Mouse (Mus musculus) embryonic fibroblast, embryonic 13.5 days (primary cell): ENCODE measurements around the gene Pard3.

Experiments used
- CTCF ChIP-seq: IDR thresholded peaks from 2 replicates; pipeline ENCODE4 v1.5.1; 2011; ENCODE audit warnings: mild to moderate bottlenecking, control low read depth, low read length, moderate library complexity, borderline replicate concordance; ENCODE audit not compliant: insufficient read depth
- POLR2A ChIP-seq: IDR thresholded peaks from 2 replicates; pipeline ENCODE4 v1.6.1; 2011; ENCODE audit warnings: low read depth, mild to moderate bottlenecking, control low read depth, low read length, moderate library complexity

DNA sequence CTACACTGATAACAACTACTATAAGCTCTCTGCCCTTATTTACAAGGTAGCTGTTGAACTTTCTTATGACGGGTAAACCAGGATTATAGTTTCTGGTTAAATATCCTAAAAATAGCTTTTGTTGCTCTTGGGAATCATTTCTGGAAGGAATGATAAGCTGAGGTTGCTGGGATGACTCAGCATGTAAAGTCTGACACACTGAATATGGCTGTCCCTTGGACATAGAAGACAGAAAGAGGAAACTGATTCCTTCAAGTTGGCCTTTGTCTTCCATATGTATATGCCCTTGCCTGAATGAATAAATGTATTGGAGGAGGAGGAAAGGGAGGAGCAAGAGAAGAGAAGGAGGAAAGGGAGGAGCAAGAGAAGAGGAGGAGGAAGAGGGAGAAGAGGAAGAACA, 254.2 kb downstream of the Pard3 start:
- TF ChIP-seq CTCF (no peak), POLR2A (no peak)
